Mouse (Mus musculus) lung, postnatal 0 days (tissue): ENCODE results near the gene Rftn1. TPM values are rescaled to one million over a fixed set of nuclear protein-coding genes. Genes with fewer than 3 reads are reported as not detected.

Source experiments
- ATAC-seq: fragments of 200-750 bp; cut with Nextera tagmentation; 2 replicates; pipeline ENCODE4 v1.8.0; 2017; ENCODE audit warnings: moderate library complexity
- DNase-seq: peaks from one replicate; pipeline ENCODE4 v3.0.0-alpha.2; 2016; ENCODE audit warnings: low spot score
- H3K27ac ChIP-seq: fragments of 300-500 bp; sonication (generic); 2 replicates; pipeline ENCODE4 v1.5.1; 2014; ENCODE audit warnings: antibody characterized with exemption, mild to moderate bottlenecking, low read length, mixed read lengths
- H3K27me3 ChIP-seq: fragments of 300-500 bp; sonication (generic); replicated peaks from 2 replicates; pipeline ENCODE4 v1.6.1; 2014; ENCODE audit warnings: low read length, mixed read lengths; ENCODE audit not compliant: insufficient read depth
- H3K36me3 ChIP-seq: fragments of 300-500 bp; sonication (generic); 2 replicates; pipeline ENCODE4 v1.6.1; 2014; ENCODE audit warnings: low read length, mixed read lengths; ENCODE audit not compliant: insufficient read depth
- H3K4me1 ChIP-seq: fragments of 300-500 bp; sonication (generic); 2 replicates; pipeline ENCODE4 v1.6.1; 2014; ENCODE audit warnings: antibody characterized with exemption, low read depth, low read length, mixed read lengths; ENCODE audit not compliant: insufficient read depth
- H3K4me2 ChIP-seq: fragments of 300-500 bp; sonication (generic); replicated peaks from 2 replicates; pipeline ENCODE4 v1.6.1; 2014; ENCODE audit warnings: low read depth, mild to moderate bottlenecking, low read length, moderate library complexity, mixed read lengths
- H3K4me3 ChIP-seq: fragments of 300-500 bp; sonication (generic); 2 replicates; pipeline ENCODE4 v1.5.1; 2014; ENCODE audit warnings: low read depth, low read length
- H3K9ac ChIP-seq: fragments of 300-500 bp; sonication (generic); replicated peaks from 2 replicates; pipeline ENCODE4 v1.6.1; 2014; ENCODE audit warnings: low read depth, mild to moderate bottlenecking
- H3K9me3 ChIP-seq: fragments of 300-500 bp; sonication (generic); 2 replicates; pipeline ENCODE4 v1.6.1; 2016; ENCODE audit warnings: low read length, mixed read lengths
- CTCF ChIP-seq: IDR thresholded peaks from 2 replicates; pipeline ENCODE4 v1.5.1; 2016; ENCODE audit warnings: antibody characterized with exemption, mild to moderate bottlenecking
- EP300 ChIP-seq: IDR thresholded peaks from 2 replicates; pipeline ENCODE4 v1.6.1; 2016; ENCODE audit warnings: antibody characterized with exemption, mild to moderate bottlenecking, control low read depth
- WGBS: fragments of 180-500 bp; shearing (Covaris S2); extraction: QIAGEN DNeasy Blood & Tissue Kit; methylation state at CpG from one replicate; pipeline ENCODE4 v1.1.7; 2014; 5-methylcytosine and 5-hydroxymethylcytosine counted together
- polyA plus RNA-seq: library from polyadenylated mRNA; unstranded; fragments of >200 nt; fragmentation: Nextera tagmentation; extraction: Ambion mirVana; gene quantifications from 2 replicates; pipeline ENCODE4 v1.2.1, GENCODE M21; 2015

Rftn1 gene
- polyA plus RNA-seq, 1 experiment from 2014 or later: 18.2 TPM

- H3K4me1 ChIP-seq: peaks cover 4% of the 10 kb centered on the region; the same call in 1 of the 2 replicates
- H3K4me2 ChIP-seq: no peak overlapping the region
- no peak overlapping the region for H3K27ac ChIP-seq
- TF ChIP-seq EP300 (no peak), CTCF (no peak)
- no peaks in the 10 kb centered on the region for H3K36me3 ChIP-seq
- ATAC-seq: no peak
- H3K9me3 ChIP-seq: no peaks in the 10 kb centered on the region
- H3K27me3 ChIP-seq: no peaks in the 10 kb centered on the region
- no peak overlapping the region for H3K9ac ChIP-seq
- WGBS: 44% methylated on average over 7 of the region's 7 CpGs
- no peak overlapping the region for H3K4me3 ChIP-seq
- no peak for DNase-seq
Observed at GRCm38 (mm10) chr17:50006338-50006720, 184.1 kb downstream of the Rftn1 start.

- Histone ChIP-seq H3K36me3 (no peaks in the 10 kb centered on the region), H3K9me3 (no peaks in the 10 kb centered on the region), H3K4me2 (no peak overlapping the region), H3K27me3 (no peaks in the 10 kb centered on the region), H3K9ac (no peak overlapping the region), H3K4me3 (no peak overlapping the region), H3K27ac (no peak overlapping the region), H3K4me1 (peaks cover 4% of the 10 kb centered on the region; the same call in 1 of the 2 replicates)
- ATAC-seq (no peak), DNase-seq (no peak)
- TF ChIP-seq CTCF (no peak), EP300 (no peak)
- 75% methylated on average over 4 of the region's 4 CpGs for WGBS
Observed at GRCm38 (mm10) chr17:50003156-50003555, 187.3 kb downstream of the Rftn1 start.

DNA sequence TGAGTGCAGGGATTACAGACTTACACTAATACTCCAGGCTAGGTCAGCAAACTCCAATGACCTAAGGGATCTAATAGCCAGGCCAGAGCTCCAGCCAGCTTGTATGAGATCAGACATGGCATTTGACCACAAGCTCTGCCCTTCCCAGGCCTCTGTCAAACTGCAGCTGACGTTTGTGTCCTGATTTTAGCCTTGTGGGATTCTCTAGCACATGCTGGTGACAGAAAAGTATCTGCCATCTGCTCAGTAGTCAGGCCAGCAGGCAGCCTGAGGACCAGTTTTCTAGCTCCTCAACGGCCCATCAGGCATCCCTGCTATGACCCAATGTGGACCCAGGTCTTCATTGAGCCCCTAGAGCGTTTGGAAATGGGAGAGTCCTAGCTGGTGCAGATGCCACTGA is 188.3 kb downstream of the Rftn1 start:
- peaks cover 4% of the 10 kb centered on the region; the same call in 1 of the 2 replicates for H3K4me1 ChIP-seq
- WGBS: 77% methylated on average over 3 of the region's 3 CpGs
- H3K4me2 ChIP-seq: no peak overlapping the region
- H3K27me3 ChIP-seq: no peaks in the 10 kb centered on the region
- no peak overlapping the region for H3K4me3 ChIP-seq
- H3K9ac ChIP-seq: no peak overlapping the region
- ATAC-seq (no peak), DNase-seq (no peak)
- H3K27ac ChIP-seq: no peak overlapping the region
- no peaks in the 10 kb centered on the region for H3K36me3 ChIP-seq
- no peaks in the 10 kb centered on the region for H3K9me3 ChIP-seq
- TF ChIP-seq CTCF (no peak), EP300 (no peak)

- no peak for ATAC-seq
- H3K9me3 ChIP-seq: no peaks in the 10 kb centered on the region
Observed at GRCm38 (mm10) chr17:50001754-50002153, 188.7 kb downstream of the Rftn1 start.

DNA sequence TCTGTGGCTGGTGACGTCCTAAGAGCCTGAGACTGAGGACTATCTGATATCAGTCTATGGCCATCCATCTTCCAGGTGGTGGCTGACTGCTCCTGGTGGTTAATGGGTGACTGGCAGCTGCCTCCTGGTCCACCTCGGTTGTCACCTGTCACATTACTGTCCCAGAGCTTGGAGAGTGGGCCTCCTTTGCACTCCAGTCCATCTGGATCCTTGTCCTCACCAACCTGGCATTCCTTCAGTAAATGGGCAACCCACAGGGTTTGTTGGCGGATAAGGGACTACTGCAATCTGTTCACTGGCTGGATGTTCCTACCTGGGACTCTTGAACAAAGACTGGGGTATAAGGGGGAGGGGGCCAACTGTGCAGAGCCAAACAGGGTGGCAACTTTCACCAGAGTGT is 189.9 kb downstream of the Rftn1 start:
- DNase-seq (no peak), ATAC-seq (no peak)
- TF ChIP-seq EP300 (no peak), CTCF (no peak)
- no peak overlapping the region for H3K4me2 ChIP-seq
- no peak overlapping the region for H3K9ac ChIP-seq
- H3K9me3 ChIP-seq: no peaks in the 10 kb centered on the region
- no peaks in the 10 kb centered on the region for H3K36me3 ChIP-seq
- H3K4me3 ChIP-seq: no peak overlapping the region
- no peaks in the 10 kb centered on the region for H3K27me3 ChIP-seq
- no peaks in the 10 kb centered on the region for H3K4me1 ChIP-seq
- H3K27ac ChIP-seq: no peak overlapping the region
- WGBS: 83% methylated on average over 3 of the region's 3 CpGs

More at GRCm38 (mm10) chr17:50001754-50002153, 188.7 kb downstream of the Rftn1 start:
- Histone ChIP-seq H3K36me3 (no peaks in the 10 kb centered on the region), H3K4me2 (no peak overlapping the region), H3K4me1 (peaks cover 4% of the 10 kb centered on the region; the same call in 1 of the 2 replicates), H3K27me3 (no peaks in the 10 kb centered on the region), H3K4me3 (no peak overlapping the region), H3K9ac (no peak overlapping the region), H3K27ac (no peak overlapping the region)
- TF ChIP-seq EP300 (no peak), CTCF (no peak)
- no peak for DNase-seq

- no peak overlapping the region for H3K27ac ChIP-seq
- 50% methylated on average over 5 of the region's 5 CpGs for WGBS
- no peak for DNase-seq
- no peaks in the 10 kb centered on the region for H3K9me3 ChIP-seq
- TF ChIP-seq EP300: no peak
- no peak for TF ChIP-seq CTCF
- H3K27me3 ChIP-seq: no peaks in the 10 kb centered on the region
- no peak overlapping the region for H3K4me3 ChIP-seq
- H3K4me2 ChIP-seq: no peak overlapping the region
- no peak for ATAC-seq
- no peaks in the 10 kb centered on the region for H3K36me3 ChIP-seq
- H3K9ac ChIP-seq: no peak overlapping the region
- H3K4me1 ChIP-seq: no peaks in the 10 kb centered on the region
Observed at GRCm38 (mm10) chr17:49996626-49997152, 193.8 kb downstream of the Rftn1 start.

DNA sequence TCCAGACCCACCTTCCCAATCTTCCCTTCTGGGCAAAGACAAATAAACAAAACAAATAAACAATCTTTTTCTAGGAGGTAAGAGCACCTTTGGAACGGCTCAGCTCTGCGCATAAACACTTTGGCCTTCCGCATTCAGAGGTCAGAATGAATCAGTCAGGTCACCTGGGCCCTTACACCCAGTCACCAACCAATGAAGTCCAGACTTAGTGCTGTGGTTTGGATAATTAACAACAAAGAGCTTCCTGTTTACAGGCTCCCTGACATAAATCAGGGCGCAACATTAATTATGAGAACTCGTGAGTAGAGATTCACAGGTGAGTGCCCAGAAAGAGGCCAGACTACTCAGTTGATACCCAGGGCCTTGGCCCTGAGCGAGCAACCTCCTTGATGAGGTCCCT is 194.4 kb downstream of the Rftn1 start:
- Histone ChIP-seq H3K9me3 (no peaks in the 10 kb centered on the region), H3K27me3 (no peaks in the 10 kb centered on the region), H3K4me2 (no peak overlapping the region), H3K27ac (no peak overlapping the region), H3K36me3 (no peaks in the 10 kb centered on the region), H3K9ac (no peak overlapping the region), H3K4me1 (no peaks in the 10 kb centered on the region), H3K4me3 (no peak overlapping the region)
- WGBS: 79% methylated on average over 6 of the region's 6 CpGs
- TF ChIP-seq EP300 (no peak), CTCF (no peak)
- no peak for DNase-seq
- no peak for ATAC-seq
